Mouse (Mus musculus) cerebellum, adult 11-12 months (tissue): ENCODE results near the gene Lrp11.

Source experiments
- DNase-seq: peaks from one replicate; pipeline ENCODE4 v3.0.0; 2022

Gene Lrp11

GRCm38 (mm10) chr10:7629092-7629491, 39.5 kb downstream of the Lrp11 start:
- no peak for DNase-seq

- DNase-seq = no peak
Observed at GRCm38 (mm10) chr10:7630286-7630685, 40.7 kb downstream of the Lrp11 start.

GRCm38 (mm10) chr10:7630951-7631720, 41.5 kb downstream of the Lrp11 start:
- no peak for DNase-seq

- no peak for DNase-seq
Observed at GRCm38 (mm10) chr10:7640366-7640765, 50.8 kb downstream of the Lrp11 start.

- no peak for DNase-seq
Observed at GRCm38 (mm10) chr10:7645911-7646310, 56.3 kb downstream of the Lrp11 start.

- DNase-seq = no peak
Observed at GRCm38 (mm10) chr10:7649059-7649458, 59.5 kb downstream of the Lrp11 start.

GRCm38 (mm10) chr10:7651057-7651456, 61.5 kb downstream of the Lrp11 start:
- DNase-seq = no peak

GRCm38 (mm10) chr10:7662471-7663141, 73.0 kb downstream of the Lrp11 start:
- no peak for DNase-seq

GRCm38 (mm10) chr10:7663159-7664026, 73.8 kb downstream of the Lrp11 start:
- peak; percentile 94 for DNase-seq

GRCm38 (mm10) chr10:7664027-7664526, 74.5 kb downstream of the Lrp11 start:
- DNase-seq = no peak

- no peak for DNase-seq
Observed at GRCm38 (mm10) chr10:7664889-7665288, 75.3 kb downstream of the Lrp11 start.

- DNase-seq = peak; percentile 86
Observed at GRCm38 (mm10) chr10:7667342-7667802, 77.8 kb downstream of the Lrp11 start, which contains the start of gene Nup43. Nup43 (plus strand) TSS chr10:7667503.

- DNase-seq = no peak
Observed at GRCm38 (mm10) chr10:7673673-7674072, 84.1 kb downstream of the Lrp11 start.
